Mouse (Mus musculus) kidney, postnatal 10 days (tissue): ENCODE measurements around the gene Olfr1451.
"Not testable (repeated sequence)": the region's sequence is repeated elsewhere in the genome, so short reads cannot be mapped to it uniquely, and the experiment has no call there.

Source experiments
- DNase-seq: peaks from one replicate; pipeline ENCODE4 v3.0.0; 2021; ENCODE audit warnings: mixed read lengths

Gene Olfr1451

DNA sequence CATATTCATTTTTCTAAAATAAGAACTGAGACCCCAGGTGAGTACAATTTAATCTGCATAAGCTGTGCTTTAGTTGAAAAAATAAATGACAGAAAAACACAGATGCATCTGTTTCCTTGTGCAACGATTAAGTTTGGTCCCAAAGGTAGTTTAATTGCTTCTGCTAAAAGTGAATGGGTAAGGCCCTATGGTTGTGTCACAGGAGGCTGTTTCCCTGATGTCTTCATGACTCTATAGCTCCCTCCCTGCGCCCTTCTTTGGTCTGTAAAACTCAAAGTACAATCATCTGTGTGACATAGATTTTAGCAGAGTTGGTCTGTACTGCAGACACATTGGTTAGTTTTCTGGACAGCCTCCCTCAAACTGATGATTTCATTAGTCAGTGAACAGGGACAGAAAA is at the start of gene Olfr1451:
Gene Olfr1451 (plus strand): TSS at position 301 of the 400 bp plus-strand sequence.
- no peak for DNase-seq

DNA sequence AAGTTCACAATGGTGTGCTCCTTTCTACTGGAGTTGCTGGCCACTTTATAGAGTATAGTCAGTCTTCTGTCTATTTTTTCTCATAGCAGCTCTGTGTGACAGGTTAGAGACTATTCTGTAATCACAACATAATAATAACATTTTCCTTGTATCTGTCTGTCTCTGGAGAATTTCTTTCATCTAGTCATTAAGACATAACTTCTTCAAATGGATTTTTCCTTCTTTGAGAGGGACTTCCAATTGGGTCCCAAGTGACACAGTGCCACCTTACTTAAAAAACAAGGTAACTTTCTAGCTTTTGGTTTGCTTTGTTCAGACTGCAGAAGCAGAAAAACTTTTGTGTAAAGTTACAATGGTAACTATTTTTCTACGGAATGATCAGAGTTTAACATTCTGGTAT is 44.9 kb upstream of the Olfr1451 start, which contains the start of gene Olfr1450:
Gene Olfr1450 (plus strand): TSS at position 301 of the 400 bp plus-strand sequence.
- no peak for DNase-seq

DNA sequence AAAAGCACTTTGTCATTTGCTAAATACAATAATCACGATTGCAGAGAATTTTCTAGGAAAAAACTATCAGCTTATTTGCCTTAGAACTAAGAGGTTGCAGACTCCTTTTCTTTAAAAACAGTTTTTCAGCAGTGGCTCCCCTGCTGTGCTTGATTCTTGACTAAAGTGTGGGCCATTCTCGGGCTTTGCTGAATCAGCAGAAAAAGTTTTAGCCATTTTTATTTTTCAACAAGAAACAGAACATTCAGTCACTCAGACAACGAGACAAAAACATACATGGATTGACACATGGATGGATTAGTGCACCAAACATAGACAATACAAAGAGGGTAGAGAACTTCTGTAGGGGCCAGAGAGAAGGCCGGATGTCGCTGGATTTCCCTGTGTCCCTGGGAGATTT is 24.7 kb upstream of the Olfr1451 start:
- DNase-seq: not testable (repeated sequence)

DNA sequence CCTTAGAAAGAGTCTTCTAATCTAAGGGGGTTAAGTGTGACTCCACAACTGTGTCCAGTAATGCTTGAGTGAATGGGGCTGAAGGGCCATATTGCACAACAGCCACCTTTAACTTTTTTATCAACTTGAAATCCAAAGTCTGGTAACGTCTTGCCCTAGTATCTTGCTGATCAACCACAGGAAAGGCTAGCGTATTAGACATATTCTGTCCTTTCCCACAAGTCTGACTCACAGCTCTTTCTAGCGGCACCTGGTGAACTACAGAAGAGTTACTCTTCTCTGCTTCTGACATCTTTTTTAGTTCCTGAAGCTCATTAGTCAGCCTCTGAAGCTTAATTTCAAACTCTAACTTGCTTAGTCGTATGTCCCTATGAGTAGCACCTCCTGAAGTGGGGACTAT is 2.5 kb upstream of the Olfr1451 start:
- not testable (repeated sequence) for DNase-seq

DNA sequence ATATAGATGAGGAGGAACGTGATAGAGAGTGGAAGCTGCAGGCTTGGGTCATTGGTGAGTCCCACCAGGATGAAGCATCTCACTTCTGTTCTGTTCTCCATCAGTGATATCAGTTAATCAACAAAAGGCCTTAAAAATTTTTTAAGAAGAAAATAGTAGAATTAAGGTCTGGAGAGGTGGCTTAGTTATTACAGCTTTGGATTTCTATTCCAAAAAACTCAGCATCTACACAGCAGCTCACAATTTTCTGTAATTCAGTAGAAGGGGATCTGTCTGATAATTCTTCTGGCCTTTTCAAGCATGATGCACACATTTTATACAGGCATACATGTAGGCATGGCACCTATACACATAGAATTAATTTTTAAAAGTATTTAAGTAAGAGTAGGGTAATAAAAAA is 33.4 kb downstream of the Olfr1451 start, which contains the start of gene Olfr1453:
Gene Olfr1453 (minus strand): TSS at position 101 of the 400 bp plus-strand sequence.
- DNase-seq: no peak
